Mouse (Mus musculus) retina, adult 2 months (tissue): Measurements from ENCODE around the gene Ecm2.

Source experiments
- DNase-seq: peaks from one replicate; pipeline ENCODE4 v3.0.0-alpha.2; 2012; ENCODE audit warnings: low read depth, low spot score

Gene Ecm2

DNA sequence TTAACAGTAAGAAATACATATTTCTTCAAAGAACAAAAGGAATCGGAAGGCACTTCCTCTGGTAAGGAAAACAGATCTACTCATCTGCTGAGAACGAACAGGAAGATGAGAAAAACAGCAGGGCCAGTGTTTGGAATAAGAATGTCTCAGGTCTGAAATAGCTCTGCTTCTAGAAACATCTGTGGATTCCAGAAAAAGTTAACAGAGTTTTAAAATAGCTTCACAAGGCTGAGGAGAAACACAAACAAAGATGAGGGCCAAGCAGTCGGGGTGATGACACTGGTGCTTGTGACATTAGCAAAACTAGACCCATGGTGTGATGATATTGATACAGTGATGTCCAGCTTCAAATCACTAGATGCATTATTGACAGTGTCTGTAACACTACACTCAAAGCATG is 2.6 kb downstream of the Ecm2 start:
- no peak for DNase-seq

DNA sequence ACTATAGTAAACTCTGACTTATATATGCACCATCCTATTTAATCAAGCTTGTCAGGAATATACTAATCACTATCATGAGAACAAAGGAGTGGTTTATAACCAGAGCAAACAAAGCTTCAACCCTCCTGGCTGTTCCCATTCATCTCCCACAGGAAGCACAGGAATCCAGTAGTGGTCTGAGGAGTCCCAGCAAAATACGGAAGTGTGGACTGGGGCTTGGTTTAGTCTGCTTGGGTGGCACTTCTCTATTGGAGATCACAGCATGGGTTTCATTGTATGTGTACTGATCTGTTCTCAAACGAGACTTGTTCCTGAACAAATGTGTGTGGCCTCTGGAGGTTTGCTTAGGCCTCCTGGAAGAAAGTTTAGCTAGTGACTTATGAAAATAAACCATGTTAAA is 14.2 kb downstream of the Ecm2 start:
- DNase-seq, result no peak

DNA sequence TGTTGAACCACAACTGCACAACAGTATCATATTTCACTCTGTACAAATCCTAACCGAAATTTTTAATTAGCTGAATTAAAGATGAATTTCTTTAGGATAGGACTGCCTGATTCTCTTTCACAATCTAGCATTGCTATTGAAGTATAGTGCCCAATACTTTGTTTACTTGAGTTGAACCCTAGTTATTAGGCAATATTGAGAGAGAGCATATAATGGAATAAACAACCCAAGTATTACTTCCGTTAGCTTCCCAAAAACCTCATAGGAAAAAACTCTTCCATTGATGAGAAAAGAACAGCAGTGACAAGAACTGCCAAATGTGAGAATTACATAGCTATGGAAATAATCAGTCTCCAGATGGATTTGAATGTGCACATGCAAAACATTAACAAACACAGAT is 21.6 kb downstream of the Ecm2 start:
- DNase-seq, result no peak

DNA sequence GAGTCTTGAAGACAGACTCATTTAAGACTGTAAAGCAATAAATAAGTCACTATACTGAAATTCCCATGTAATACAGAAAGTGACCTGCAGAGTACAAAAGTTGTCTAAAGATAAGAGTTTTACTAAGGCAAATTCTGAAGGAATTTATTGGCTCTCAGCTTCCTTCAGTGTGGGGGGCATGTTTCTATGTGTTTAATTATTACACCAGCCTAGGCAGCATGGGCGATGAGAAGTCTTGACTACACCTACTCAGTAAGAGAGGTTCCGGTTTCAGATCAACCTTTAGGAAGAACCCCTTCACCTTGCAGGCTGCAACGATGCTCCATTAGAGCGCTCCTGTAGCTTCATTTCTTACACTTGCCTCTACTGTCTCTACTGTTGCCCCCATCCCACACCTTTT is 26.0 kb downstream of the Ecm2 start:
- DNase-seq, result no peak

DNA sequence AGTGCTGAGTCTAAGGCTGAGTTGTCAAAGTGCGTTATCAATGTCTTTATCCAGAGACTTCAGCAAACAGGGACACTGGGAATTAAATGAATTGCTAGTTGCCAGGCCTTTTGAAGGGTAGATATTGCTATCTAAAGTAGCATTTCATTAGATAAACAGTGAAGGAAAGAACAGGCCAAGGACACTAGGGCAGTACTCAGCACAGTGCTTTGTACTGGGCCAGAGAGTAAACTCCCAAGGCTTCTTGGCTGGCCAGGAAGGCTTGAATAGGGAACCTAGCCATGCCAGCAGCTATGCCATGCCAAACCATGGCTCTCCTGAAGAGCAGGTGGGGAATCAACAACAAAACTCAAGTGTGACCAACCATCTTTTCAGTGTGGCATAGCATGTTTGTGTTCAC is 32.3 kb downstream of the Ecm2 start:
- no peak for DNase-seq

DNA sequence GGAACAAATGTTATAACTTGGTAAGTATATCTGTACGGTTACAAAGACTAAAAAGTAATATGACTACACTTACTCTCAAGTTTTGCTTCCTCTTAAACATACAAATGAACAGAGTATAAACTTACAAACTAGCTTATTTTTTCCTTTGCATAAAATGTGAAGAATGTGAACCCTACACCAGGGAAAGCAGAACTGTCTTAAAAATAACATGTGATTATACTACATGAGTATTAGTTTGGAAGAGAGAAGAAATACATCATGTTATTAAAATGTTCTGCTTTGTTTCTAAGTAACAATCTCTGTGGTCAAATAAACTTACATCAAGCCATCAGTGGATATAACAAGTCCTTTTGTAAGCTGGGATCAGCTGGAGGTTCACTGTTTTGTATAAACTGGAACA is 34.1 kb downstream of the Ecm2 start:
- DNase-seq, result no peak

DNA sequence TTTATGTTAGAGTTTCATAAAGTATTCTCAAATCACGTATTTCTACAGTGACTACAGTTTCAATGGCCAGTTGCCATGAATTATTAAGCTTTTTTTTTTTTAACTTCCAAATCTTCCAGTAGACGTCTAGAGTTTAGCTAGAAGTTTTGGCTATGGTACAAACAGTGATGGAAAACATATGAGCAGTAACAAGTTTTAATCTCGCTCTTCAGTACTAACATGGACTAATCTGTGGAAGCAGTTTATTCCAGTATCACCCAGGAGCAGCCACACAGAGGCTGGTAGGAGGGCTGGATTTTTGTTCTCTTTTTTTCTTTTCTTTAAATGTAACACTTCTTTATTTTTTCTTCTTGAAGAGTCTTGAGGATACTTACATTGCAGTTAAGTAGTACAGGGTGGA is 39.7 kb downstream of the Ecm2 start, which contains the start of gene Aspn:
Aspn (plus strand) TSS at position 165 of the 400 bp plus-strand sequence.
- DNase-seq, result no peak

DNA sequence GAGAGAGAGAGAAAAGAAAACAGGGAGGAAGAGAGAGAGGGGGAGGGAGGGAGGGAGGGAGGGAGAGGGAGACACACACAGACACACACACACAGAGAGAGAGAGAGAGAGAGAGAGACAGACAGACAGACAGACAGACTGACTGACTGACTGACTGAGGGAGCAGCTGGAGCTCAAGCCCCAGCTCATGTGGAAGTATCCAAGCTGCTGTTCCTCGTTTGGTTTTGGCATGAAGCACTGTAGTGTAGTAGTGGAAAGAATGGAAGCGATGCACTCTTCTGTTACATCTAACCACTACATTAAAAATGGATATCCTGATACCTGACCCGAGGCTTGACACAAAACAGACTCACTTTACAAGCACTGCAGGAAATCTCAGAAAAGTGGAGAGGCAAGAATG is 41.0 kb downstream of the Ecm2 start:
- no peak for DNase-seq

DNA sequence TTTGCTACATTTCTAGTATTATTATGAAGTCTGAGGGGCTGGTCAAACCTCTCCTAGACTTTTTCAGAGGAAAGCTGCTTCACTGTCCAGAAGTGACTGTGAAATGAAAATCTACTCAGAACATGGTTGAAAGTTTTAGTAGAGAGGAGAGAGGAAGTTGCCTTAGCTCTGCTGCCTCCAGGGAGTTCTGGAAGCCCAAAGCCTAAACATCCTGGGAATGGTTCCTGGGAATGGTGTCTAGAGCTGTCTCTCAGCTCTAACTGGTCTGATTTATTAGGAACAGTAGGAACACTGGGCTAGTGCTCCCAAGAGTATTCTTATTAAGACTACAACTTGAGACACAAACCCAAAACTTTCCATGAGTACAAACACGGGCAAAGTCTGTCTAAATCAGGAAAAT is 41.9 kb downstream of the Ecm2 start:
- DNase-seq, result no peak

DNA sequence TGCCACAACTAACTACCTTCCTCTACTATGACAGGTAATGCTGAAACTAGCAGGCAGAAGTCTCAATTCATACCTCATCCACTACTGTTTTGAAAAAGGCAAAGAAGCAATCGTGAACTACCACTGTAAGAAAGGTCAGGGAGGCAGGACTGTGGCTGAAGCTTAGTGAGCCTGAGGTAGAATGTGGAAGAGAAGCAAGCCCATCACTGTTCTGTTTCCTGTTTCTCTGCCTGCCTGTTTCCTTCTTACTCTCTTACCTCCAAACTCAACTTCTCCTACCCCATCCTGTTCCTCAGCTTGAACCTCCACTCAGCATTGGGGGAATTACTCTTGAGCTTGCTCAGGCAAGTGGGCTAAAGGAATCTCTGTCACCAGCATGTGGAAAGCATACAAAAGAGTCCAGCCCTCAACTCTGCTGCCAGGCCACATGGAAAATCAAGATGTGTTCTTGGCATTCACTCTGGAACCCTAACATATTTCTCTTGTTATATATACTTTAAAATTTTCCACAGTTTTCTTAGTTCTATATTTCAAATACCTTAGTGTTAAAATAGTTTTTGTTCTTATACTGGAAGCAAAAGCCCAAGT is 43.0 kb downstream of the Ecm2 start:
- DNase-seq, result no peak

DNA sequence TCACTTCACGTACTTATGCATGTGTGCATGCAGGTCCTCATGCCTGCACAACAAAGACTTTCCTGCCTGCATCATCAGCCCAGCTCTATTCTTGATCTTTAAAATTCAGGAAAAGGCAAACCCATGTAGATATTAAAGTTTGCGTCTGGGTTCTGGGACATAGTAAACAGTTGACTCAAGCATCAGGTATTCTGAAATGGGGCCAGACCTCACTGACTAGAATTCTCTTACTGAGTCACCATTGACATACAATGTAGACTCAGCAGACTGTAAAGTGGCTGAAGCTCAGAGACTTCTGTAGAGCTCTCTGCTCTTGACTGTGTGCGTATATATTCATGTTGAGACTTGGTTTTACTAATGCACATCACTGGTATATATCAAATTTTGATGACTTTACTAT is 45.0 kb downstream of the Ecm2 start:
- DNase-seq, result no peak

DNA sequence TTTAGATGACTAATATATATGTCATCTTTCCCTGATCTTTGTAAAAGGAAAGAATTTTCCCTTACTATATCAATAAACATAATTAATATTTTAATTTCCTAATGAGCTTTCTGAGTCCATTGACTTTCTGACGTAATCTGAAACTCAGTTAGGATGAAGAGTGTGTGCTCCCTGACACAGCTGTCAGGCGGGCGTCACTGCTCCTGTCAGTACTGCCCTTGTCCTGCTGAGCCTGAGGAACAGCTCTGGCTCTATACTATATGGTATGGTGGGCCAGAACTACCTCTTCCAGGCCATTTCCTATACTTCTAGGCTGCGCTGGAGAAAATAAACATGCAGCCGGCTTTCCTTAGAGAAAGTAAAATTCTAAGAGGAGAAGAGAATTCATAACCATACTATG is 49.9 kb downstream of the Ecm2 start:
- DNase-seq, result no peak

DNA sequence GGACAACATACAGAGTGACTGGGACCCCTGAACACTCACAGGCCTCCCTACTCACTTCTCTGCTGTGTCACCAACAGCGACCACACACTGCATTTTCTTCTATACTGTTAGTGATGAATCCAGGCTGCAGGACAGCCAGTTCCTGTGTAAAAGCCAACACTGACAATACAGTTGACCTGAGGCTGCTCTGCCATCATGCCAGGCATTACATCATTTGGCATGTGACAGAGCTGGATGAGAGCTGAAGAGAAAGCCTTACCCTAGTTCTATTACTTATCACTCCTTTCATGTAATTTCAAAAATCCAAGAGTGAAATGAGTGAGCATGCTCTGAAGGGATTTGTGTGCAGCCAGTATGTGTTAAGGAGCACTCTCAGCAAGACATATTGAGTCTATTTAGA is 51.6 kb downstream of the Ecm2 start:
- no peak for DNase-seq

DNA sequence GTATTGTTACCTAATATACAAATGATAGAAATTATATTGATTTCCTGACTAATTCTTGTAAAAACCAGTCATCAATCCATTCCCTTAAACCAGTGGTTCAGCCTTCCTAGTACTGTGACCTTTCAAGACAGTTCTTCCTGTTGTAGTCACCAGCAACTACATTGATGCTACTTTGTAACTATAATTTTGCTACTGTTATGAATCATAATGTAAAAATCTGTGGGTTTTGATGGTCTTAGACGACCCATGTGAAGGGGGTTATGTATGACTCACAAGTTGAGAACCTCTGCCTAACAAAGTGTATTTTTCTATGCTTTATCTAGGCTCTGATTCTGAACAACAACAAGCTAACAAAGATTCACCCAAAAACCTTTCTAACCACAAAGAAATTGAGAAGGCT is 52.3 kb downstream of the Ecm2 start:
- no peak for DNase-seq

DNA sequence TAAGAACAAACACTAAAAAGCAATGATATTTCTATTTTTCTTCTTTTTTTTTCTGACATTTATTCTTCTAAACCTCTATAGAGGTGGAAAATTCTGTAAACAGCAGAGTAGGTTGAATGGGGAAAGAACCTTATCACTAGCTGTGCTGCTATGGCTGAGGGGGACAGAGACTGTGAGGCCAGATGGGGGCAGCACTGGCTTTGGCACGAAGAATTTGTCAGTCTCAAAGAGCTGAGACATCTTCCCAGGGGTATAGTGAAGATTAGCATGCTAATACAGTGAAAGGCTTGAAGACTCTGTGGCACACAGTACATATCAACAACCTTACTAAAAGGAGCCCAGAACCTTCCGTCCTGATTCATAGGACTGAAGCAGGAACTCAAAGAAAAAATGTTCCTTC is 54.6 kb downstream of the Ecm2 start:
- no peak for DNase-seq

DNA sequence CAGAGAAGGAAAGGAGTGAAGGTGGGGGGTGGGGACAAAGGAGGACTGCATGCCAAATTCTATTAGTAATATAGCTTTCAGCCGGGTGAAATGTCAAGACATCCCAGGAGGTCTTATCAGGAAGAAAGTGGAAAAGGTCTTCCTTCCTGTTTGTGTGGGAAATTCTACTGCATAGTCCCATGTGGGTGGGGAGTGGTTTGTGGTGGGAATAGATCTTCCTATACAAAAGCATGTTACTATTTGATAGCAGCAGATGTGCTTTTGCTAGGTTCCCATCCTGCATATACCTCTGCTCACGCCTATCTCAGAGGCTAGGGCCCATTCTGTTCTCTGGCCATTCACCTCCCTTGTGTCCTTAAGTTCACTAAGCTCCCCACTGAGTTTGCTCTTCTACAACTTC is 56.3 kb downstream of the Ecm2 start:
- DNase-seq, result no peak

DNA sequence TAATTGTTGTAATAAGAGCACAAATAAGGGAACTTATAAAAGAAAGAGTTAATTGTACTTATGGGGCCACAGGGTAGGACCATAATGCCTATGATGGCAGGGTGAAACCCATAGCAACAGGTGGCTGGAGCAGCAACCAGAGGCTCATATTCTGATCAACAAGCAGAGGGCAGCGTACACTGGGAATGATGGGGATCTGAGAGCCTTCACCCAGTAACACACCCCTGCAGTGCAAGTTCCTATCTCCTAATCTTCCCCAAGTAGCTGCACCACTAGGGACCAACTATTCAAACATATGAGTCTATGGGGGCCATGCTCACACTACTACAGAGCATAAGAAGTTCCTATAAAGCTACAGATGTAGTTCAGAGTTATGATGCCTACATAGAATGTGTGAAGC is 59.7 kb downstream of the Ecm2 start:
- no peak for DNase-seq

DNA sequence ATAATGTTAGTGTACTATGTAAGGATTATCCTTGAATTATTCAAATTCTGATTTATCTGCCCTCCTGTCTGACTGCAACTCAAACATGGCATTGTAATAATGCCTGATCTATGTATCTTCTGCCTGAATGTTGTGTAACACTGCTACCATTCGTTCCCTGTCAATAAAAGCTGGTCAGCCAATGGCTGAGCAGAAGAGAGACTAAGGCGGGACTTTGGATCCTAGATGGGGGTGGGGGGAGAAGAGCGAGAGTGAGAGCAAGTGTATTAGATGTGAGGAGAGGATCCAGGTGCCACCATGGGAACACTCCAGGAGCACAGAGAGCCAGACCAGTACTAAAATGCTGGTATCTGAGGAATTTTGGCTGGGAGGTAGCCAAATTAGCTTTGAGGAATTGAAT is 65.8 kb downstream of the Ecm2 start:
- no peak for DNase-seq

DNA sequence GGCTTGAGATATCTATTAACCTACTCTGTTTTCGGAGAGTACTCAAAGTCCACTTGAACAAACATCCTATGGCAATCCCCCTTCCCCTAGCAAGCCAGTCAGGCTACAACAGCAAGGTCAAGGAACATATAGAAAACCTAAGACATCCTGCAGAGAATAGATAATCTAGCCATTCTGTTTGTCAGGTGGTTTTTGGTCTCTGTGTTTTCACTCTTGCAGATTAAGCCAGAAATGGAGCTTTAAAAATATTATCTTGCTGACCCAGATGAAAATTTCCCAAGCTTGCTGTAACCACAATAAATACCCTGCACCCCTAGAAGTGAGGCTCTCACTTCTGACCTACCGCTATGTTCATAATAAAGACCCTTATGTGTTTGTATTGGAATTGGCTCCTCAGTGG is 66.8 kb downstream of the Ecm2 start:
- no peak for DNase-seq

DNA sequence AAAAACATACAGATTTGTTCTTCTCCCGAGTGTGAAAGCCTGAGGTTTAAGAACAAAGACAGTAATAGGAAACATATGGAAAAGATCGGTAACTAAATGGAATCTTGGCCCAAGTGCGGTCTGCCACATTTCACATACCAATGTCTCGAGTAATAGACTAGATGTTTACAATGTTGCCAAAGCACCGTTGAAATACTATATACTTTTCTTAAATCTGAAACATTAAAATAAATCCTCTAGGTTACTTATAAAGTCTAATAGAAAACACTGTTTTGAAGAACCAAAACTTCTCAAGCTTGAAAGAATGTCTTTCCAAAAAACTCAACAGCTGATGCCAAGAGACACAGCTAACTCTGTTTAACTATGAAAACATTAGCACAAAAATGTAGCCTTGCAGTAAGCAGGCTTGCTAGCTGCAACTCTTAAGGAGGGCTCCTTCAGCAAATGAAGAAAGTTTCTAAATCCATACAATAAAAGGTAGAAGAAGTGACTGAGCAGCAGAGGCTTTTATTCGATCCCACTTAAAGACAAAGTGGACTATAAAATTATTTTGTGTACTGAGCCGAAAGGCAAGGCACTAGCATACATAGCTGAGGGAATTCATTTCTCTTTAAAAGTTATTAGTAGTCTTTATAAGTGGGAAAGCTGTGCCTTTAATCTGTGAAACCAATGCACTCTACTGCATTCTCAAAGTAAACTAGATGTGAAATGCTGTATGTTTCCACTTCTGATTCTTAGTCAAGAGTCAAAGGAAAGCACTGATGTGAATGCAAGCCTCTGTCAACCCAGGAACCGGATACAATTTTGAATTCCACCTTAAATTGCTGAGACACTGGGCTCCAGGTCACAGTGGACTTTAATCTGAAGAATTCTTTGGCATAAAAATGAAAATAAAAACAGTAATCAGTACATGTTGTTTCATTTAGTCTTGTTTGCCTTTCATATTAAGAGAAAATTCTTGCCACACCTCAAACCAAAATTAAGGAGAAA is 77.2 kb downstream of the Ecm2 start, which contains the start of gene Omd:
Omd (plus strand) TSS at position 922 of the 990 bp plus-strand sequence.
- no peak for DNase-seq
